ENCODE assay signal across 21 mouse cellular contexts in genomic region chr1:138515362-138515761, GRCm38 (mm10).
DNase-seq lines count a peak whose midpoint lies in the region; ATAC-seq and TF ChIP-seq lines count a peak whose summit lies in the region.
"Had no signal": no experiment of that assay in that cellular context is flagged by ENCODE, and none has a peak within 500 bp of the region (broad histone marks: within the 10 kb centered on the region; RNA-seq: fewer than 3 reads in every experiment).

No protein-coding gene starts in this region.

- peak; percentile 59; the same call in 1 of the 2 replicates for ATAC-seq in lung, embryonic 16.5 days (ENCODE audit: low read depth)
- no peak for ATAC-seq in midbrain, embryonic 15.5 days (replicated peaks)
- ATAC-seq: intestine, embryonic 16.5 days; liver, embryonic 12.5 days had no signal

- H3K79me2 ChIP-seq in C2C12 (ENCODE audit: control insufficient read depth, insufficient read depth), result peaks cover 24% of the 10 kb centered on the region

- no peak overlapping the region for H3K9ac ChIP-seq in lung, embryonic 16.5 days (ENCODE audit: low read length)
- no peak overlapping the region for H3K9ac ChIP-seq in midbrain, embryonic 15.5 days
- H3K9ac ChIP-seq: forebrain, embryonic 12.5 days; hindbrain, embryonic 15.5 days; liver, embryonic 12.5 days; lung, embryonic 15.5 days had no signal

- TF ChIP-seq CTCF in C2C12 (IDR thresholded peaks at IDR 0.05; ENCODE audit: control insufficient read depth, insufficient read depth, insufficient read length), result no peak

- H3K36me3 ChIP-seq in lung, embryonic 16.5 days (ENCODE audit: control insufficient read depth, insufficient read depth, low read length), result no peaks in the 10 kb centered on the region
- peaks cover 13% of the 10 kb centered on the region for H3K36me3 ChIP-seq in C2C12 (ENCODE audit: control insufficient read depth, insufficient read depth)
- no peaks in the 10 kb centered on the region for H3K36me3 ChIP-seq in midbrain, embryonic 15.5 days (replicated peaks)
- H3K36me3 ChIP-seq: forebrain, embryonic 12.5 days; hindbrain, embryonic 15.5 days; lung, embryonic 15.5 days had no signal

- H3K27ac ChIP-seq in lung, embryonic 16.5 days (ENCODE audit: low read length), result no peak overlapping the region
- H3K27ac ChIP-seq in midbrain, embryonic 15.5 days, result peak overlapping the region; percentile 27; the same call in 1 of the 2 replicates
- H3K27ac ChIP-seq: forebrain, embryonic 12.5 days; gastrocnemius, adult 2 months; hindbrain, embryonic 15.5 days; layer of hippocampus, adult 2 months; liver, embryonic 12.5 days; lung, embryonic 15.5 days had no signal

- WGBS in lung, embryonic 16.5 days, result 52% methylated on average over 9 of the region's 9 CpGs
- WGBS in midbrain, embryonic 15.5 days, result 51% methylated on average over 9 of the region's 9 CpGs

- DNase-seq in lung, postnatal 14 days, result no peak
- DNase-seq in 3134 (ENCODE audit: extremely low read depth, insufficient read length, low spot score), result peak; percentile 40
- DNase-seq in thymus, postnatal 36 days, result no peak
- DNase-seq in retina, postnatal 1 day, result no peak
- DNase-seq in heart, adult 9 months (ENCODE audit: low spot score in 2 of 2), result no peak
- DNase-seq: adrenal gland, postnatal 36 days; cerebellum, adult 11 months; cerebellum, adult 9-11 months; gastrocnemius, adult 2 months; heart, postnatal 4 days; kidney, adult 9 months; kidney, postnatal 14 days had no signal

- H3K27me3 ChIP-seq in lung, embryonic 16.5 days (ENCODE audit: control insufficient read depth, insufficient read depth, low read depth, low read length), result no peaks in the 10 kb centered on the region
- H3K27me3 ChIP-seq in C2C12 (ENCODE audit: control insufficient read depth, insufficient read depth, insufficient read length), result no peaks in the 10 kb centered on the region
- H3K27me3 ChIP-seq in midbrain, embryonic 15.5 days (replicated peaks), result no peaks in the 10 kb centered on the region
- H3K27me3 ChIP-seq: forebrain, embryonic 12.5 days; hindbrain, embryonic 15.5 days; liver, embryonic 12.5 days; lung, embryonic 15.5 days had no signal

- no peak overlapping the region for H3K4me3 ChIP-seq in lung, embryonic 16.5 days (ENCODE audit: low read length)
- H3K4me3 ChIP-seq in C2C12 (ENCODE audit: insufficient read depth, poor library complexity, severe bottlenecking), result no peak overlapping the region
- H3K4me3 ChIP-seq in midbrain, embryonic 15.5 days, result no peak overlapping the region
- H3K4me3 ChIP-seq: forebrain, embryonic 12.5 days; gastrocnemius, adult 2 months; hindbrain, embryonic 15.5 days; layer of hippocampus, adult 2 months; liver, embryonic 12.5 days; lung, embryonic 15.5 days had no signal

- peaks cover 5% of the 10 kb centered on the region for H3K79me3 ChIP-seq in C2C12 (ENCODE audit: low read depth)

- H3ac ChIP-seq in C2C12 (ENCODE audit: control insufficient read depth, insufficient read length, low read depth), result peak overlapping the region; percentile 8

- H3K9me3 ChIP-seq in lung, embryonic 16.5 days (ENCODE audit: control insufficient read depth, low read length), result no peaks in the 10 kb centered on the region
- no peaks in the 10 kb centered on the region for H3K9me3 ChIP-seq in midbrain, embryonic 15.5 days
- H3K9me3 ChIP-seq: forebrain, embryonic 12.5 days; hindbrain, embryonic 15.5 days; liver, embryonic 12.5 days; lung, embryonic 15.5 days had no signal

- no peak overlapping the region for H3K4me2 ChIP-seq in lung, embryonic 16.5 days (ENCODE audit: low read depth, low read length)
- H3K4me2 ChIP-seq in midbrain, embryonic 15.5 days, result peak overlapping the region; percentile 3; the same call in 1 of the 2 replicates
- H3K4me2 ChIP-seq: forebrain, embryonic 12.5 days; hindbrain, embryonic 15.5 days; liver, embryonic 12.5 days; lung, embryonic 15.5 days had no signal

- H3K4me1 ChIP-seq in lung, embryonic 16.5 days (replicated peaks; ENCODE audit: control insufficient read depth, insufficient read depth, low read length), result peaks cover 2% of the 10 kb centered on the region; the same call in 1 of the 2 replicates
- peaks cover 20% of the 10 kb centered on the region for H3K4me1 ChIP-seq in midbrain, embryonic 15.5 days
- H3K4me1 ChIP-seq: hindbrain, embryonic 15.5 days had no signal

TF ChIP-seq in C2C12, 6 proteins besides CTCF, POLR2A, EP300 and RAD21:
- TF ChIP-seq CEBPB (IDR thresholded peaks at IDR 0.05; ENCODE audit: low read depth), result no peak
- peak; percentile 30 for TF ChIP-seq MYOD1 (IDR thresholded peaks at IDR 0.05; ENCODE audit: control insufficient read depth, insufficient read length, low read depth)
